Mouse (Mus musculus) neural tube, embryonic 14.5 days (tissue): ENCODE results near the gene Axdnd1. TPM values are rescaled to one million over a fixed set of nuclear protein-coding genes. Genes with fewer than 3 reads are reported as not detected.

Experiments used
- ATAC-seq: fragments of 200-750 bp; cut with Nextera tagmentation; 2 replicates; pipeline ENCODE4 v1.8.0; 2017; ENCODE audit warnings: low read depth, mild to moderate bottlenecking, moderate TSS enrichment, moderate library complexity
- H3K27ac ChIP-seq: fragments of 300-500 bp; sonication (generic); 2 replicates; pipeline ENCODE4 v1.5.1; 2014; ENCODE audit warnings: low read depth, mild to moderate bottlenecking, control low read depth, low read length, moderate library complexity, mixed read lengths
- H3K27me3 ChIP-seq: fragments of 300-500 bp; sonication (generic); 2 replicates; pipeline ENCODE4 v1.6.1; 2014; ENCODE audit warnings: low read length; ENCODE audit not compliant: control insufficient read depth, insufficient read depth
- H3K36me3 ChIP-seq: fragments of 300-500 bp; sonication (generic); 2 replicates; pipeline ENCODE4 v1.6.1; 2014; ENCODE audit warnings: low read length, mixed read lengths; ENCODE audit not compliant: control insufficient read depth, insufficient read depth
- H3K4me1 ChIP-seq: fragments of 300-500 bp; sonication (generic); 2 replicates; pipeline ENCODE4 v1.6.1; 2014; ENCODE audit warnings: low read length; ENCODE audit not compliant: control insufficient read depth, insufficient read depth
- H3K4me2 ChIP-seq: fragments of 300-500 bp; sonication (generic); 2 replicates; pipeline ENCODE4 v1.6.1; 2014; ENCODE audit warnings: mild to moderate bottlenecking, low read depth, low read length, control low read depth
- H3K4me3 ChIP-seq: fragments of 300-500 bp; sonication (generic); 2 replicates; pipeline ENCODE4 v1.5.1; 2014; ENCODE audit warnings: low read depth, low read length, control low read depth, mixed read lengths
- H3K9ac ChIP-seq: fragments of 300-500 bp; sonication (generic); replicated peaks from 2 replicates; pipeline ENCODE4 v1.6.1; 2014; ENCODE audit warnings: low read depth, mild to moderate bottlenecking, control low read depth, low read length, mixed read lengths
- H3K9me3 ChIP-seq: fragments of 300-500 bp; sonication (generic); 2 replicates; pipeline ENCODE4 v1.6.1; 2016; ENCODE audit warnings: low read length; ENCODE audit not compliant: control insufficient read depth
- WGBS: fragments of 180-500 bp; shearing (Covaris S2); extraction: QIAGEN DNeasy Blood & Tissue Kit; methylation state at CpG from one replicate; pipeline ENCODE4 v1.1.7; 2014; 5-methylcytosine and 5-hydroxymethylcytosine counted together
- polyA plus RNA-seq: library from polyadenylated mRNA; unstranded; fragments of >200 nt; fragmentation: Nextera tagmentation; extraction: Ambion mirVana; gene quantifications from 2 replicates; pipeline ENCODE4 v1.2.1, GENCODE M21; 2014

Gene Axdnd1
- polyA plus RNA-seq, 1 experiment from 2014 or later: 0.35 TPM

GRCm38 (mm10) chr1:156445049-156445448 lies 24.1 kb upstream of the Axdnd1 start:
- Histone ChIP-seq H3K27ac (no peak overlapping the region), H3K27me3 (no peaks in the 10 kb centered on the region)

GRCm38 (mm10) chr1:156442776-156443175 lies 21.8 kb upstream of the Axdnd1 start:
- no peak for ATAC-seq
- 89% methylated on average over 6 of the region's 6 CpGs for WGBS
- Histone ChIP-seq H3K27ac (no peak overlapping the region), H3K36me3 (no peaks in the 10 kb centered on the region; the same call in 1 of the 2 replicates), H3K4me2 (no peak overlapping the region), H3K27me3 (no peaks in the 10 kb centered on the region), H3K4me1 (no peaks in the 10 kb centered on the region), H3K9ac (no peak overlapping the region), H3K4me3 (no peak overlapping the region), H3K9me3 (no peaks in the 10 kb centered on the region)

More at GRCm38 (mm10) chr1:156445049-156445448, 24.1 kb upstream of the Axdnd1 start:
- no peak overlapping the region for H3K4me2 ChIP-seq
- no peaks in the 10 kb centered on the region for H3K9me3 ChIP-seq
- no peak overlapping the region for H3K9ac ChIP-seq
- no peak for ATAC-seq
- H3K4me1 ChIP-seq: no peaks in the 10 kb centered on the region
- WGBS: 84% methylated on average over 1 of the region's 1 CpGs
- H3K4me3 ChIP-seq: no peak overlapping the region
- H3K36me3 ChIP-seq: no peaks in the 10 kb centered on the region; the same call in 1 of the 2 replicates

- peaks cover 3% of the 10 kb centered on the region; the same call in 1 of the 2 replicates for H3K36me3 ChIP-seq
- no peaks in the 10 kb centered on the region for H3K27me3 ChIP-seq
- H3K9ac ChIP-seq: no peak overlapping the region
- 94% methylated on average over 12 of the region's 12 CpGs for WGBS
- H3K27ac ChIP-seq: no peak overlapping the region
- no peak overlapping the region for H3K4me3 ChIP-seq
- no peak for ATAC-seq
- no peaks in the 10 kb centered on the region for H3K9me3 ChIP-seq
- H3K4me1 ChIP-seq: no peaks in the 10 kb centered on the region
- no peak overlapping the region for H3K4me2 ChIP-seq
Measured at GRCm38 (mm10) chr1:156442266-156442665, 21.3 kb upstream of the Axdnd1 start.

GRCm38 (mm10) chr1:156437726-156438125 lies 16.8 kb upstream of the Axdnd1 start:
- no peak for ATAC-seq
- Histone ChIP-seq H3K27me3 (no peaks in the 10 kb centered on the region), H3K9ac (no peak overlapping the region), H3K36me3 (peaks cover 7% of the 10 kb centered on the region; the same call in 1 of the 2 replicates), H3K27ac (no peak overlapping the region), H3K4me1 (no peaks in the 10 kb centered on the region), H3K4me2 (no peak overlapping the region), H3K9me3 (no peaks in the 10 kb centered on the region), H3K4me3 (no peak overlapping the region)
- 93% methylated on average over 5 of the region's 5 CpGs for WGBS

- Histone ChIP-seq H3K9ac (no peak overlapping the region), H3K36me3 (peaks cover 7% of the 10 kb centered on the region; the same call in 1 of the 2 replicates), H3K27ac (no peak overlapping the region), H3K27me3 (no peaks in the 10 kb centered on the region), H3K4me3 (no peak overlapping the region), H3K4me1 (no peaks in the 10 kb centered on the region), H3K9me3 (no peaks in the 10 kb centered on the region), H3K4me2 (no peak overlapping the region)
- no peak for ATAC-seq
- WGBS: 93% methylated on average over 8 of the region's 8 CpGs
Measured at GRCm38 (mm10) chr1:156437016-156437708, 16.2 kb upstream of the Axdnd1 start.

GRCm38 (mm10) chr1:156433497-156433896 lies 12.5 kb upstream of the Axdnd1 start:
- Histone ChIP-seq H3K27ac (no peak overlapping the region), H3K36me3 (0 out of 2 replicates have a peak, but pooled peaks cover 7% of the 10 kb centered on the region), H3K4me2 (no peak overlapping the region), H3K9ac (no peak overlapping the region), H3K9me3 (no peaks in the 10 kb centered on the region), H3K27me3 (no peaks in the 10 kb centered on the region), H3K4me1 (no peaks in the 10 kb centered on the region), H3K4me3 (no peak overlapping the region)
- ATAC-seq: no peak
- WGBS: 95% methylated on average over 3 of the region's 3 CpGs

GRCm38 (mm10) chr1:156432498-156432897 lies 11.5 kb upstream of the Axdnd1 start:
- 0 out of 2 replicates have a peak, but pooled peaks cover 5% of the 10 kb centered on the region for H3K36me3 ChIP-seq
- no peaks in the 10 kb centered on the region for H3K4me1 ChIP-seq
- WGBS: 83% methylated on average over 10 of the region's 10 CpGs
- no peaks in the 10 kb centered on the region for H3K9me3 ChIP-seq
- no peak overlapping the region for H3K4me2 ChIP-seq
- no peak overlapping the region for H3K4me3 ChIP-seq
- H3K9ac ChIP-seq: no peak overlapping the region
- no peak overlapping the region for H3K27ac ChIP-seq
- ATAC-seq: no peak
- H3K27me3 ChIP-seq: no peaks in the 10 kb centered on the region

- H3K4me2 ChIP-seq: no peak overlapping the region
- no peaks in the 10 kb centered on the region for H3K27me3 ChIP-seq
- H3K9ac ChIP-seq: no peak overlapping the region
- WGBS: 87% methylated on average over 6 of the region's 6 CpGs
- no peaks in the 10 kb centered on the region for H3K4me1 ChIP-seq
- no peak overlapping the region for H3K4me3 ChIP-seq
- no peaks in the 10 kb centered on the region for H3K9me3 ChIP-seq
- no peak for ATAC-seq
- H3K27ac ChIP-seq: no peak overlapping the region
- H3K36me3 ChIP-seq: no peaks in the 10 kb centered on the region
Measured at GRCm38 (mm10) chr1:156428434-156428833, 7.5 kb upstream of the Axdnd1 start.

GRCm38 (mm10) chr1:156425746-156426145 lies 4.8 kb upstream of the Axdnd1 start:
- Histone ChIP-seq H3K4me2 (no peak overlapping the region), H3K9me3 (no peaks in the 10 kb centered on the region), H3K27me3 (no peaks in the 10 kb centered on the region), H3K4me1 (no peaks in the 10 kb centered on the region), H3K4me3 (no peak overlapping the region), H3K9ac (no peak overlapping the region), H3K27ac (no peak overlapping the region), H3K36me3 (no peaks in the 10 kb centered on the region)
- ATAC-seq: no peak
- WGBS: 94% methylated on average over 4 of the region's 4 CpGs
